Mouse (Mus musculus) embryonic facial prominence, embryonic 13.5 days (tissue): ENCODE results near the gene Aunip. TPM values are rescaled to one million over a fixed set of nuclear protein-coding genes. Genes with fewer than 3 reads are reported as not detected.

Source experiments
- ATAC-seq: fragments of 200-750 bp; cut with Nextera tagmentation; 2 replicates; pipeline ENCODE4 v1.8.0; 2017; ENCODE audit warnings: low read depth; ENCODE audit not compliant: insufficient number of reproducible peaks, insufficient read depth, low FRiP score, low TSS enrichment
- H3K27ac ChIP-seq: fragments of 300-500 bp; sonication (generic); 2 replicates; pipeline ENCODE4 v1.5.1; 2015; ENCODE audit warnings: moderate library complexity, mild to moderate bottlenecking, inconsistent platforms
- H3K27me3 ChIP-seq: fragments of 300-500 bp; sonication (generic); 2 replicates; pipeline ENCODE4 v1.6.1; 2015; ENCODE audit warnings: mild to moderate bottlenecking, inconsistent platforms
- H3K36me3 ChIP-seq: fragments of 300-500 bp; sonication (generic); 2 replicates; pipeline ENCODE4 v1.6.1; 2015; ENCODE audit warnings: mild to moderate bottlenecking, inconsistent platforms
- H3K4me1 ChIP-seq: fragments of 300-500 bp; sonication (generic); 2 replicates; pipeline ENCODE4 v1.6.1; 2015; ENCODE audit warnings: inconsistent platforms
- H3K4me2 ChIP-seq: fragments of 300-500 bp; sonication (generic); 2 replicates; pipeline ENCODE4 v1.6.1; 2015; ENCODE audit warnings: moderate library complexity, mild to moderate bottlenecking, inconsistent platforms
- H3K4me3 ChIP-seq: fragments of 300-500 bp; sonication (generic); 2 replicates; pipeline ENCODE4 v1.5.1; 2015; ENCODE audit warnings: mild to moderate bottlenecking, inconsistent platforms
- H3K9ac ChIP-seq: fragments of 300-500 bp; sonication (generic); 2 replicates; pipeline ENCODE4 v1.6.1; 2015; ENCODE audit warnings: mild to moderate bottlenecking, inconsistent platforms
- H3K9me3 ChIP-seq: fragments of 300-500 bp; sonication (generic); 2 replicates; pipeline ENCODE4 v1.6.1; 2016; ENCODE audit warnings: inconsistent platforms
- WGBS: fragments of 180-500 bp; shearing (Covaris S2); methylation state at CpG from one replicate; pipeline ENCODE4 v1.1.7; 2015; ENCODE audit warnings: mixed read lengths; 5-methylcytosine and 5-hydroxymethylcytosine counted together
- polyA plus RNA-seq: library from polyadenylated mRNA; unstranded; fragments of >200 nt; fragmentation: Nextera tagmentation; extraction: Ambion mirVana; gene quantifications from 2 replicates; pipeline ENCODE4 v1.2.1, GENCODE M21; 2015

Aunip gene
- polyA plus RNA-seq, 1 experiment from 2014 or later = 11.7 TPM

- H3K27ac ChIP-seq = peak overlapping the region; percentile 41
- WGBS = 11% methylated on average over 16 of the region's 16 CpGs
- ATAC-seq = no peak
- H3K27me3 ChIP-seq = no peaks in the 10 kb centered on the region
- H3K9ac ChIP-seq = peak overlapping the region; percentile 51; the same call in 1 of the 2 replicates
- no peaks in the 10 kb centered on the region for H3K9me3 ChIP-seq
- no peak overlapping the region for H3K4me3 ChIP-seq
- no peaks in the 10 kb centered on the region for H3K36me3 ChIP-seq
- H3K4me1 ChIP-seq = peaks cover 13% of the 10 kb centered on the region
- peak overlapping the region; percentile 1; the same call in 1 of the 2 replicates for H3K4me2 ChIP-seq
These were observed 46.9 kb downstream of the Aunip start for GRCm38 (mm10) chr4:134557626-134558249.

GRCm38 (mm10) chr4:134558570-134559113 lies 47.8 kb downstream of the Aunip start:
- no peaks in the 10 kb centered on the region for H3K36me3 ChIP-seq
- peak overlapping the region; percentile 41 for H3K27ac ChIP-seq
- peak overlapping the region; percentile 1; the same call in 1 of the 2 replicates for H3K4me2 ChIP-seq
- ATAC-seq = no peak
- H3K27me3 ChIP-seq = no peaks in the 10 kb centered on the region
- H3K9me3 ChIP-seq = no peaks in the 10 kb centered on the region
- peaks cover 13% of the 10 kb centered on the region for H3K4me1 ChIP-seq
- WGBS = 28% methylated on average over 9 of the region's 9 CpGs
- H3K9ac ChIP-seq = no peak overlapping the region
- no peak overlapping the region for H3K4me3 ChIP-seq

GRCm38 (mm10) chr4:134559154-134559553 lies 48.4 kb downstream of the Aunip start:
- Histone ChIP-seq H3K4me1 (peaks cover 13% of the 10 kb centered on the region), H3K36me3 (no peaks in the 10 kb centered on the region; the same call in 1 of the 2 replicates), H3K4me3 (no peak overlapping the region), H3K4me2 (no peak overlapping the region), H3K27me3 (no peaks in the 10 kb centered on the region), H3K9me3 (no peaks in the 10 kb centered on the region), H3K27ac (peak overlapping the region; percentile 41; the same call in 1 of the 2 replicates), H3K9ac (no peak overlapping the region)
- ATAC-seq = no peak
- 74% methylated on average over 7 of the region's 7 CpGs for WGBS

GRCm38 (mm10) chr4:134560699-134561098 lies 49.9 kb downstream of the Aunip start:
- H3K4me1 ChIP-seq = peaks cover 13% of the 10 kb centered on the region
- WGBS = 92% methylated on average over 8 of the region's 8 CpGs
- ATAC-seq = no peak
- H3K27me3 ChIP-seq = no peaks in the 10 kb centered on the region
- H3K9me3 ChIP-seq = peaks cover 6% of the 10 kb centered on the region; the same call in 1 of the 2 replicates
- no peak overlapping the region for H3K4me2 ChIP-seq
- no peak overlapping the region for H3K27ac ChIP-seq
- peaks cover 4% of the 10 kb centered on the region for H3K36me3 ChIP-seq
- H3K9ac ChIP-seq = no peak overlapping the region
- no peak overlapping the region for H3K4me3 ChIP-seq

GRCm38 (mm10) chr4:134562014-134562413 lies 51.2 kb downstream of the Aunip start:
- Histone ChIP-seq H3K9ac (no peak overlapping the region), H3K27ac (no peak overlapping the region), H3K4me1 (peaks cover 13% of the 10 kb centered on the region), H3K36me3 (peaks cover 7% of the 10 kb centered on the region), H3K4me3 (no peak overlapping the region), H3K4me2 (no peak overlapping the region), H3K27me3 (no peaks in the 10 kb centered on the region), H3K9me3 (peaks cover 6% of the 10 kb centered on the region; the same call in 1 of the 2 replicates)
- whole genome bisulfite sequencing = 95% methylated on average over 2 of the region's 2 CpGs
- ATAC-seq = no peak

GRCm38 (mm10) chr4:134563624-134564023 lies 52.8 kb downstream of the Aunip start:
- Histone ChIP-seq H3K27me3 (no peaks in the 10 kb centered on the region; the same call in 1 of the 2 replicates), H3K4me1 (peaks cover 4% of the 10 kb centered on the region), H3K4me2 (no peak overlapping the region), H3K27ac (no peak overlapping the region), H3K9ac (no peak overlapping the region), H3K9me3 (peaks cover 6% of the 10 kb centered on the region; the same call in 1 of the 2 replicates), H3K4me3 (no peak overlapping the region), H3K36me3 (peaks cover 7% of the 10 kb centered on the region)
- 87% methylated on average over 16 of the region's 16 CpGs for WGBS
- no peak for ATAC-seq

- H3K9ac ChIP-seq = no peak overlapping the region
- peaks cover 7% of the 10 kb centered on the region for H3K36me3 ChIP-seq
- H3K27me3 ChIP-seq = no peaks in the 10 kb centered on the region; the same call in 1 of the 2 replicates
- peaks cover 6% of the 10 kb centered on the region; the same call in 1 of the 2 replicates for H3K9me3 ChIP-seq
- H3K4me2 ChIP-seq = no peak overlapping the region
- 0 out of 2 replicates have a peak, but pooled peaks cover 2% of the 10 kb centered on the region for H3K4me1 ChIP-seq
- H3K4me3 ChIP-seq = no peak overlapping the region
- H3K27ac ChIP-seq = no peak overlapping the region; the same call in 1 of the 2 replicates
- 82% methylated on average over 6 of the region's 6 CpGs for WGBS
- no peak for ATAC-seq
These were observed 53.3 kb downstream of the Aunip start for GRCm38 (mm10) chr4:134564093-134564492.

GRCm38 (mm10) chr4:134567377-134568226 lies 56.8 kb downstream of the Aunip start:
- no peaks in the 10 kb centered on the region; the same call in 1 of the 2 replicates for H3K27me3 ChIP-seq
- H3K36me3 ChIP-seq = peaks cover 7% of the 10 kb centered on the region
- H3K9ac ChIP-seq = no peak overlapping the region
- no peak for ATAC-seq
- 45% methylated on average over 19 of the region's 19 CpGs for WGBS
- no peak overlapping the region for H3K27ac ChIP-seq
- H3K4me1 ChIP-seq = 0 out of 2 replicates have a peak, but pooled peaks cover 2% of the 10 kb centered on the region
- no peak overlapping the region for H3K4me3 ChIP-seq
- no peak overlapping the region for H3K4me2 ChIP-seq
- H3K9me3 ChIP-seq = peaks cover 6% of the 10 kb centered on the region; the same call in 1 of the 2 replicates

GRCm38 (mm10) chr4:134569205-134569604 lies 58.4 kb downstream of the Aunip start:
- Histone ChIP-seq H3K36me3 (peaks cover 7% of the 10 kb centered on the region), H3K4me1 (0 out of 2 replicates have a peak, but pooled peaks cover 2% of the 10 kb centered on the region), H3K27me3 (no peaks in the 10 kb centered on the region; the same call in 1 of the 2 replicates), H3K27ac (no peak overlapping the region), H3K4me2 (no peak overlapping the region), H3K4me3 (no peak overlapping the region), H3K9me3 (peaks cover 6% of the 10 kb centered on the region; the same call in 1 of the 2 replicates), H3K9ac (no peak overlapping the region)
- ATAC-seq = no peak
- 72% methylated on average over 6 of the region's 6 CpGs for WGBS

- Histone ChIP-seq H3K9ac (no peak overlapping the region), H3K4me3 (no peak overlapping the region), H3K9me3 (peaks cover 6% of the 10 kb centered on the region; the same call in 1 of the 2 replicates), H3K36me3 (peaks cover 7% of the 10 kb centered on the region), H3K4me1 (0 out of 2 replicates have a peak, but pooled peaks cover 2% of the 10 kb centered on the region), H3K4me2 (no peak overlapping the region), H3K27ac (no peak overlapping the region), H3K27me3 (no peaks in the 10 kb centered on the region; the same call in 1 of the 2 replicates)
- WGBS = 82% methylated on average over 8 of the region's 8 CpGs
- no peak for ATAC-seq
These were observed 59.0 kb downstream of the Aunip start for GRCm38 (mm10) chr4:134569831-134570230.
